Mouse (Mus musculus): ENCODE results near the gene Myh11. TPM values are rescaled to one million over a fixed set of nuclear protein-coding genes. Genes with fewer than 3 reads are reported as not detected.

The Myh11 gene
- polyA plus RNA-seq, 2 experiments, result 1.2 to 1.5 TPM

- Histone ChIP-seq H3K9ac (ENCODE audit: low read depth, low read length, severe bottlenecking) (no peak overlapping the region), H3K27ac (replicated peaks; ENCODE audit: low read depth, low read length) (no peak overlapping the region), H3K36me3 (ENCODE audit: control insufficient read depth, insufficient read depth, low read length) (peaks cover 46% of the 10 kb centered on the region), H3K4me1 (ENCODE audit: control insufficient read depth, insufficient read depth, low read length) (peaks cover 5% of the 10 kb centered on the region; the same call in 1 of the 2 replicates), H3K27me3 (ENCODE audit: control insufficient read depth, insufficient read depth, low read length) (no peaks in the 10 kb centered on the region), H3K9me3 (ENCODE audit: control insufficient read depth, low read length) (no peaks in the 10 kb centered on the region), H3K4me3 (replicated peaks; ENCODE audit: low read length) (no peak overlapping the region), H3K4me2 (replicated peaks; ENCODE audit: low read depth, low read length, severe bottlenecking) (no peak overlapping the region)
- DNase-seq (ENCODE audit: low spot score) (no peak), ATAC-seq (ENCODE audit: low FRiP score, low read depth) (no peak)
- WGBS, result 58% methylated on average over 3 of the region's 3 CpGs
- TF ChIP-seq POLR2A (IDR thresholded peaks at IDR 0.05; ENCODE audit: borderline replicate concordance, extremely low read depth, insufficient read depth, insufficient read length), result no peak
Measured at GRCm38 (mm10) chr16:14297137-14297536, 6.0 kb upstream of the Myh11 start.

- H3K4me1 ChIP-seq (ENCODE audit: control insufficient read depth, insufficient read depth, low read length), result peaks cover 9% of the 10 kb centered on the region
- H3K4me3 ChIP-seq (replicated peaks; ENCODE audit: low read length), result no peak overlapping the region
- 68% methylated on average over 2 of the region's 2 CpGs for WGBS
- H3K4me2 ChIP-seq (replicated peaks; ENCODE audit: low read depth, low read length, severe bottlenecking), result no peak overlapping the region
- peaks cover 42% of the 10 kb centered on the region for H3K36me3 ChIP-seq (ENCODE audit: control insufficient read depth, insufficient read depth, low read length)
- no peaks in the 10 kb centered on the region for H3K27me3 ChIP-seq (ENCODE audit: control insufficient read depth, insufficient read depth, low read length)
- DNase-seq (ENCODE audit: low spot score), result no peak
- no peak for TF ChIP-seq POLR2A (IDR thresholded peaks at IDR 0.05; ENCODE audit: borderline replicate concordance, extremely low read depth, insufficient read depth, insufficient read length)
- no peaks in the 10 kb centered on the region for H3K9me3 ChIP-seq (ENCODE audit: control insufficient read depth, low read length)
- no peak for ATAC-seq (ENCODE audit: low FRiP score, low read depth)
- H3K27ac ChIP-seq (replicated peaks; ENCODE audit: low read depth, low read length), result no peak overlapping the region
- no peak overlapping the region for H3K9ac ChIP-seq (ENCODE audit: low read depth, low read length, severe bottlenecking)
Measured at GRCm38 (mm10) chr16:14296544-14297124, 5.5 kb upstream of the Myh11 start.

DNA sequence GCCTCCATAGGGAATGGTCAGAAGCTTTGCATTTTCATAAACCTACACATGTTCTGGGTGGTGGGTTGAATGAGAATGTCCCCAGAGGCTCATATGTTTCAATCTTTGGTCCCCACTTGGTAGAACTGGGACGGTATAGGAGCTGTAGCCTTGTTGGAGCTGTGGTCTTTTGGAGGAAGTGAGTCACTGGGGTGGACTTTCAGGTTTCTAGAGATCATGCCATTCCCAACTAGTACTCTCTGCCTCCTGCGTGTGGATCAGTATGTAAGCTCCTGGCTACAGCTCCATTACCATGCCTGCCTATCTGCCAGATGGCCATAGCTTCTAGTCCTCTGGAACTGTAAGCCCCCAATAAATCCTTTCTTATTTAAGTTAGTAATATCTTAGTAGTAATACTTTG, 4.1 kb upstream of the Myh11 start:
- Histone ChIP-seq H3K27ac (replicated peaks; ENCODE audit: low read depth, low read length) (no peak overlapping the region), H3K4me3 (replicated peaks; ENCODE audit: low read length) (no peak overlapping the region), H3K4me1 (ENCODE audit: control insufficient read depth, insufficient read depth, low read length) (peaks cover 11% of the 10 kb centered on the region), H3K36me3 (ENCODE audit: control insufficient read depth, insufficient read depth, low read length) (peaks cover 31% of the 10 kb centered on the region), H3K27me3 (ENCODE audit: control insufficient read depth, insufficient read depth, low read length) (no peaks in the 10 kb centered on the region), H3K4me2 (replicated peaks; ENCODE audit: low read depth, low read length, severe bottlenecking) (no peak overlapping the region), H3K9me3 (ENCODE audit: control insufficient read depth, low read length) (no peaks in the 10 kb centered on the region), H3K9ac (ENCODE audit: low read depth, low read length, severe bottlenecking) (no peak overlapping the region)
- 87% methylated on average over 2 of the region's 2 CpGs for WGBS
- ATAC-seq (ENCODE audit: low FRiP score, low read depth) (no peak), DNase-seq (ENCODE audit: low spot score) (no peak)
- no peak for TF ChIP-seq POLR2A (IDR thresholded peaks at IDR 0.05; ENCODE audit: borderline replicate concordance, extremely low read depth, insufficient read depth, insufficient read length)

GRCm38 (mm10) chr16:14292205-14293199, 1.3 kb upstream of the Myh11 start:
- DNase-seq (ENCODE audit: low spot score) (peak; percentile 28), ATAC-seq (ENCODE audit: low FRiP score, low read depth) (peak; percentile 47)
- H3K4me1 ChIP-seq (ENCODE audit: control insufficient read depth, insufficient read depth, low read length), result peaks cover 11% of the 10 kb centered on the region
- peak overlapping the region; percentile 50 for H3K9ac ChIP-seq (ENCODE audit: low read depth, low read length, severe bottlenecking)
- 7% methylated on average over 30 of the region's 31 CpGs for WGBS
- H3K27ac ChIP-seq (replicated peaks; ENCODE audit: low read depth, low read length), result no peak overlapping the region
- H3K9me3 ChIP-seq (ENCODE audit: control insufficient read depth, low read length), result no peaks in the 10 kb centered on the region
- peak overlapping the region; percentile 62 for H3K4me2 ChIP-seq (replicated peaks; ENCODE audit: low read depth, low read length, severe bottlenecking)
- peak overlapping the region; percentile 31 for H3K4me3 ChIP-seq (replicated peaks; ENCODE audit: low read length)
- peaks cover 6% of the 10 kb centered on the region for H3K36me3 ChIP-seq (ENCODE audit: control insufficient read depth, insufficient read depth, low read length)
- TF ChIP-seq POLR2A (IDR thresholded peaks at IDR 0.05; ENCODE audit: borderline replicate concordance, extremely low read depth, insufficient read depth, insufficient read length), result no peak
- no peaks in the 10 kb centered on the region for H3K27me3 ChIP-seq (ENCODE audit: control insufficient read depth, insufficient read depth, low read length)

DNA sequence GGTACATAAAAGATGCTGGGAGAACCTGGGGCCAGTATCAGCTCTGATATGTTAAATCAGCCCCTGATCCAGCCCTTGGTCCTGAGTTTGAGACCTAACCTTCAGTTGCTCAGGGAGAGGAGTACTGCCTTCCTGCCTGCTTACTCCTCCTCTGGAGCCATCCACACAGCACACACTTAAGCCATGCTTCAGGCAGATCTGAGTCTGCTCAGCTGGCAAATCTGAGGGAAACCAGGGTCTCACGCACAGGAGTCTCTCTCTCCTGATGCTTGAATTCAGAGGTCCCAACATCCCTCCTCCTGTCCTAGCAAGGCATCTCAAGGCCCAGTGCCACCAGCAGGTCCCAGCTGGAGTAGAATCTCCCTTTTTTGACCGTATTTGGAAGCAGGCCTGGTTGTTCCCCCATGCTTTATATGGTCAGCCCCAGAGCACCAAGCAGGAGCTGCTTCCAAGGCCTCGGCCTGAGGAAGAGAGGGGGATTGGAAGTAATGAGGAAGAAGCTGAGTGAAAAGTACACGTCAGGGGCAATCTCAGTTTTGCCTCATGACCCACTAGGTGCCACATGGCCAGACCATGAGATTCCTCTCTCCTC, 18.7 kb downstream of the Myh11 start:
- Histone ChIP-seq H3K27me3 (ENCODE audit: control insufficient read depth, insufficient read depth, low read length) (no peaks in the 10 kb centered on the region), H3K9ac (ENCODE audit: low read depth, low read length, severe bottlenecking) (no peak overlapping the region), H3K4me2 (replicated peaks; ENCODE audit: low read depth, low read length, severe bottlenecking) (no peak overlapping the region), H3K36me3 (ENCODE audit: control insufficient read depth, insufficient read depth, low read length) (no peaks in the 10 kb centered on the region), H3K4me3 (replicated peaks; ENCODE audit: low read length) (no peak overlapping the region), H3K27ac (replicated peaks; ENCODE audit: low read depth, low read length) (no peak overlapping the region), H3K9me3 (ENCODE audit: control insufficient read depth, low read length) (no peaks in the 10 kb centered on the region), H3K4me1 (ENCODE audit: control insufficient read depth, insufficient read depth, low read length) (no peaks in the 10 kb centered on the region)
- TF ChIP-seq POLR2A (IDR thresholded peaks at IDR 0.05; ENCODE audit: borderline replicate concordance, extremely low read depth, insufficient read depth, insufficient read length), result no peak
- WGBS, result 55% methylated on average over 4 of the region's 4 CpGs
- no peak for ATAC-seq (ENCODE audit: low FRiP score, low read depth)
- DNase-seq (ENCODE audit: low spot score), result no peak
